Mouse (Mus musculus) heart, embryonic 15.5 days (tissue): ENCODE measurements around the gene Olfr1423. TPM values are rescaled to one million over a fixed set of nuclear protein-coding genes. Genes with fewer than 3 reads are reported as not detected.

Source experiments
- ATAC-seq: fragments of 200-750 bp; cut with Nextera tagmentation; replicated peaks from 2 replicates; pipeline ENCODE4 v1.8.0; 2017; ENCODE audit warnings: low read depth, moderate TSS enrichment; ENCODE audit not compliant: insufficient number of reproducible peaks, insufficient read depth, low FRiP score
- H3K27ac ChIP-seq: fragments of 300-500 bp; sonication (generic); 2 replicates; pipeline ENCODE4 v1.5.1; 2015; ENCODE audit warnings: mild to moderate bottlenecking, inconsistent platforms
- H3K27me3 ChIP-seq: fragments of 300-500 bp; sonication (generic); 2 replicates; pipeline ENCODE4 v1.6.1; 2015; ENCODE audit warnings: inconsistent platforms
- H3K36me3 ChIP-seq: fragments of 300-500 bp; sonication (generic); 2 replicates; pipeline ENCODE4 v1.6.1; 2015; ENCODE audit warnings: mild to moderate bottlenecking, inconsistent platforms
- H3K4me1 ChIP-seq: fragments of 300-500 bp; sonication (generic); replicated peaks from 2 replicates; pipeline ENCODE4 v1.6.1; 2015; ENCODE audit warnings: inconsistent platforms
- H3K4me2 ChIP-seq: fragments of 300-500 bp; sonication (generic); 2 replicates; pipeline ENCODE4 v1.6.1; 2015; ENCODE audit warnings: inconsistent platforms, mild to moderate bottlenecking, moderate library complexity
- H3K4me3 ChIP-seq: fragments of 300-500 bp; sonication (generic); 2 replicates; pipeline ENCODE4 v1.5.1; 2015; ENCODE audit warnings: mild to moderate bottlenecking, inconsistent platforms
- H3K9ac ChIP-seq: fragments of 300-500 bp; sonication (generic); 2 replicates; pipeline ENCODE4 v1.6.1; 2015; ENCODE audit warnings: mild to moderate bottlenecking, inconsistent platforms
- H3K9me3 ChIP-seq: fragments of 300-500 bp; sonication (generic); replicated peaks from 2 replicates; pipeline ENCODE4 v1.6.1; 2016; ENCODE audit warnings: inconsistent platforms
- WGBS: fragments of 180-500 bp; shearing (Covaris S2); methylation state at CpG from one replicate; pipeline ENCODE4 v1.1.7; 2015; ENCODE audit warnings: mixed read lengths; 5-methylcytosine and 5-hydroxymethylcytosine counted together
- polyA plus RNA-seq: library from polyadenylated mRNA; unstranded; fragments of >200 nt; fragmentation: Nextera tagmentation; extraction: Ambion mirVana; gene quantifications from 2 replicates; pipeline ENCODE4 v1.2.1, GENCODE M21; 2015

Olfr1423 gene
- polyA plus RNA-seq, 1 experiment from 2014 or later = not detected

DNA sequence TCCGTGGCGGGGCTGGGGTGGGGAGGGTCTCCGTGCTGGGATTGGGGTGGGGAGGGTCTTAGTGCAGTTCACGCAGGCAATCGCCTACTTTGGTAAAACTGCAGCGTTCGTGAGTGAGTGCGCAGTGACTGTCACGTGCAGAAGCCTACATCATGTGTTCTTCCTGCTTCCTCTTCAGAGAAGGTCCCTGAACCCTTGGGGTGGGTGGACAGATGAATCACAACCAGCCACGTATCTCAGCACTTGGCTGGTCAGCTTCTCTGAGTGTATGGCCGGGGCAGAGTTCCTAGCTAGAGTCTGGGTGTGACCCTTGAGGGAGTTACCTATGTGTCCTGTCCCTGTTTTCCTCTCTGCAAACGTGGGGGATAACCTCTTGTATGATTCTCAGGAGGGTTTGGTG, 27.9 kb downstream of the Olfr1423 start:
- peak overlapping the region; percentile 67 for H3K4me3 ChIP-seq
- H3K36me3 ChIP-seq = no peaks in the 10 kb centered on the region
- H3K9me3 ChIP-seq = no peaks in the 10 kb centered on the region
- H3K27me3 ChIP-seq = no peaks in the 10 kb centered on the region
- ATAC-seq = no peak
- H3K4me2 ChIP-seq = peak overlapping the region; percentile 79
- H3K9ac ChIP-seq = peak overlapping the region; percentile 47
- 0 out of 2 replicates have a peak, but pooled peaks cover 10% of the 10 kb centered on the region for H3K4me1 ChIP-seq
- peak overlapping the region; percentile 51 for H3K27ac ChIP-seq
- 2% methylated on average over 12 of the region's 12 CpGs for WGBS

DNA sequence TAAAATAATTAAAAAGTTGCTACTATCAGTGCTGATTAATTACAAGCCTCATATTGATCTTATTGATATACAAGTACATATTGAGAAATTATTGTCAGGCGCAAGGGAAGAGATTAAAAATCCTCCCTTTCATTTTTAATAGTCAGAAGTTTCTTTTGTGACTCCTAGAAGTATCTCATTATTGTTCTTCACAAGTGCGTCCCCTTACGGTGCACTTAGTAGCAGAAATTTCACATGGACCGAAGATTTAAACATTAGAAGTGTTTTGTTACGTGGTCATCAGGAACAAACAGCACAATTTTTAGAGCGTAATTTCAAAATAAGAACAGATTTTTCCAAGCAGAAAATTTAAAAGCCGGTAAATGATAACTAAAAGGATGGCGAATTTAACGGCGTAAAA, 28.5 kb downstream of the Olfr1423 start:
- H3K9me3 ChIP-seq = no peaks in the 10 kb centered on the region
- no peaks in the 10 kb centered on the region for H3K36me3 ChIP-seq
- WGBS = 2% methylated on average over 10 of the region's 10 CpGs
- H3K4me3 ChIP-seq = peak overlapping the region; percentile 67
- no peak for ATAC-seq
- H3K27ac ChIP-seq = peak overlapping the region; percentile 87
- H3K4me2 ChIP-seq = peak overlapping the region; percentile 79
- H3K9ac ChIP-seq = peak overlapping the region; percentile 47; the same call in 1 of the 2 replicates
- no peaks in the 10 kb centered on the region for H3K27me3 ChIP-seq
- peaks cover 10% of the 10 kb centered on the region; the same call in 1 of the 2 replicates for H3K4me1 ChIP-seq

DNA sequence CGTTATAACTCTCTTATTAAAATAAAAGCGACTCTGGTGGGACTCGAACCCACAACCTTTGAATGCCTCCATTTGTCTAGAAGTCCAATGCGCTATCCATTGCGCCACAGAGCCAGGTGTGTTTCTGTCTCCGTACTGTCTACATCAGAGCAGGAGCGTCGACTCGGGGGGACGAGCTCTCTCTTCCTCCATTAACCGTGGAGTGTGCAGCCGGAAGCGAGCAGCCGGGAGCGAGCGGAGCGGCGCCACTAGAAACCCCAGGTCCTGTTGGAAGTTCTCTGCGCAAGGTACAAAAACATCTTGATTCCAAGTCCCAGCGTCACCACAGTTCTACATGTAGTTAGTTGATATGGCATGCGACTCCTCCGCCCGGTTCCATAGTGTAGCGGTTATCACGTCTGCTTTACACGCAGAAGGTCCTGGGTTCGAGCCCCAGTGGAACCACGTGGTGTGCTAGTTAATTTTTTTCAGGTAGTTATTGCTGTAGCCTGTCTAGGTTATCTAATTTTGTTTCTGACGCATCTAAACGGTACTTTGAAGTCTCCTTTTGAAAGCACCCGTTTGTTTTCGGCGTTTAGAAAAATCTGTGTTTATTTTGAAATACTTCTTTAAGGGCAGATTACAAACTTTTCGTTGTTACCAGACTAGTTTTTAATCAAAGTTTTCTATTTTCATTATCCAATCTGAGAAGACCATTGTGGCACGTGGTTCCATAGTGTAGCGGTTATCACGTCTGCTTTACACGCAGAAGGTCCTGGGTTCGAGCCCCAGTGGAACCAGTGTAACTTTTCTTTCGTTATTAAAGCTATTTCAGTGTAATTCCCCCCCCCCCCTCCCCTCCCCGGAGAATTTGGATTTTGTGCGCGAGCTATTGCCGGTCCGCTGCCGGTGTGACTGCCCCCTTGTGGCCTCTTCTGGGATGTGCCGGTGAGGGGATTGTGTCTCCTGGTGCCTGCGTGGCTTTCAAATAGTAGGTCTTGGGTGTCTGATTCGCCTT, 29.3 kb downstream of the Olfr1423 start:
- peak; percentile 80 for ATAC-seq
- WGBS = under 1% methylated on average over 49 of the region's 49 CpGs

DNA sequence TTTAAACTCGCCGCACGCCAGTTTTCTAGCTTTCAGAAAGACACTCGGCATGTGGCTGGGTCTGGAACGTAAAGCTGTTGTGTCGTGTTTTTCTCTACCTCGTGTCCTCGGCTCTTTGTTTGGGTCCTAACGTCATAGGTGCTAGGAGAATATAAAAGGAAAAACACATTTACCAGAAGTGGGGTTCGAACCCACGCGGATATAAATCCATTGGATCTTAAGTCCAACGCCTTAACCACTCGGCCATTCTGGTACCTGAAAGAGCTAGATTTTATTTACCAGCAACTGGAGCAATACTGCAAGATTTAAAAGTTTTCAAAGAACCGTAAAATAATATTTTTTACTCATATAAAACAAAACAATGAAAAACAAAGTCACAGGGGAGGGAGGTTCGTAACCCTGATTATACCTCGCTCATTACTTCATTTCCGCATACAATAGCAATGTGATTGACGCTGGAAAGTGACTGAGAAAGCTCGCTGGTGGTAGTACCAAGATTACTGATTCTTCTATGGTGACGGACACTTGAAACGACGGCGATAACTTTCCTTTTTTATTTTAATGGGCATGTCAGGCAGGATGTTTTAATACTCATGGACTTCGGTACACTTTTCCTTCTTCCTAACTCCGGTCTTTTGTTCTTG, 30.1 kb downstream of the Olfr1423 start:
- Histone ChIP-seq H3K4me2 (peak overlapping the region; percentile 79), H3K9me3 (no peaks in the 10 kb centered on the region), H3K4me3 (peak overlapping the region; percentile 67), H3K9ac (peak overlapping the region; percentile 63), H3K36me3 (no peaks in the 10 kb centered on the region), H3K4me1 (peaks cover 23% of the 10 kb centered on the region), H3K27ac (peak overlapping the region; percentile 87), H3K27me3 (no peaks in the 10 kb centered on the region)
- WGBS = under 1% methylated on average over 26 of the region's 26 CpGs
- 0 out of 2 replicates have a peak, but pooled peaks have one; percentile 23 for ATAC-seq

More for the DNA sequence above, 29.3 kb downstream of the Olfr1423 start:
- H3K27ac ChIP-seq = peak overlapping the region; percentile 87
- no peaks in the 10 kb centered on the region for H3K27me3 ChIP-seq
- H3K9me3 ChIP-seq = no peaks in the 10 kb centered on the region
- H3K36me3 ChIP-seq = no peaks in the 10 kb centered on the region
- H3K4me3 ChIP-seq = peak overlapping the region; percentile 67
- H3K9ac ChIP-seq = peak overlapping the region; percentile 47
- peaks cover 17% of the 10 kb centered on the region for H3K4me1 ChIP-seq
- peak overlapping the region; percentile 79 for H3K4me2 ChIP-seq

DNA sequence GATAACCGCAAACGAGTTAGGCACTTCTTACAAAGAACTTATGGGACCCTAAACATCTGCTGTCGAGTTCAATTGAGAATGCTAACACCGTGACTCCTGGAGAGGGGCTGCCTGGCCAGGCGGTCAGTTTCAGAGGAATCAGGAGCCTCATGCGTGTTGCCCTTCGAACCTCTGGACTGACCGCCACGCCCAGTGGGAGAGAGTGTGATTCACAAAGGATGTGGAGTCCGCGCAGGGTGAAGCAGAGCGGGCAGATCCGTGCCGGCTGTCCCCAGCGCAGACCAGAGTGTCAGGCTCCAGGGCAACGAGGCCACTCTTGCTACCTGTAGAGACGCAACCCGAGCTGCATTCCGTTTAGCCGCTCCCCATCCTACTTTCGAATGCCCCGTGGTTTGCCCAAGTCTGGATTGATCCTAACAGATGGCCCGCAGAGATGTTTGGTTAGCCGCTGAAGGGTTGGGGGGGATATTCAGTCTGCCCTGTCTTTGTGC, 30.8 kb downstream of the Olfr1423 start:
- Histone ChIP-seq H3K4me2 (peak overlapping the region; percentile 79), H3K27me3 (no peaks in the 10 kb centered on the region), H3K9me3 (no peaks in the 10 kb centered on the region), H3K36me3 (no peaks in the 10 kb centered on the region), H3K27ac (peak overlapping the region; percentile 87), H3K4me3 (peak overlapping the region; percentile 67), H3K4me1 (peaks cover 23% of the 10 kb centered on the region), H3K9ac (peak overlapping the region; percentile 63)
- ATAC-seq = peak; percentile 21; the same call in 1 of the 2 replicates
- under 1% methylated on average over 24 of the region's 24 CpGs for WGBS

DNA sequence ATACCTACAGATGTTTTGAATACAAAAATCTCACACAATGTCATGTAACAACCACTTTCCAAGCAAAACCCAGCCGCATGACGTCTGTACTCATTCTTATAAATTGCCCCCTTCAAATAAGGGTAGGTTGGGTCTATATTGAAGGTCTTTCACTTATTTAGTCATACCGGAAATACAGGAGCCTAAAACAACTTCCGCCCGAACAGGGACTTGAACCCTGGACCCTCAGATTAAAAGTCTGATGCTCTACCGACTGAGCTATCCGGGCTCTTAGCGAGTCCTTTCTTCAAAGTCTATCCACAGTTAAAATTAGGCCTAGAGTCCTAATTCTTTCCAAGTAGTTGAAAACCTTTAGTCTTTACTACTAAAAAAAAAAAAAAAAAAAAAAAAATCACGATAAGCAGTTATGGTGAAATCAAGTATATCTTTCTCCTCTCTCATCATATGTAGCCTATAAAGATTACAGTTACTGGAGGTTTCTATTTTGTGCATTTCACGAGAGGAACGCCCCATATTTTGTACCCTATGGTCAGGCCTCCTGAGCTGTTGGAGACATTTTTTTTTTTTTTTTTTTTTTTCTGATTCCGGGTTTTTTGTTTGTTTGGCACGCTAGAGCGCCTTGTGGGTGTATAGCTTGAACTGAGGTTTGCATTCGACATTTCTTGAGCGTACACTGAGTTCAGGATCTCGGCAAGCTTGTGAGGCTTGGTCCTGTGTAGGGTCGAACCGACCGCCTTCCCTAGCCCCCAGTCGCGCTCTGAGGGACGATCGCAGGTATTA, 31.4 kb downstream of the Olfr1423 start:
- peak overlapping the region; percentile 87 for H3K27ac ChIP-seq
- H3K27me3 ChIP-seq = no peaks in the 10 kb centered on the region
- peak overlapping the region; percentile 63 for H3K9ac ChIP-seq
- H3K36me3 ChIP-seq = no peaks in the 10 kb centered on the region
- H3K4me3 ChIP-seq = peak overlapping the region; percentile 67
- peaks cover 24% of the 10 kb centered on the region for H3K4me1 ChIP-seq
- peak overlapping the region; percentile 79 for H3K4me2 ChIP-seq
- H3K9me3 ChIP-seq = no peaks in the 10 kb centered on the region
- 1% methylated on average over 24 of the region's 24 CpGs for WGBS
- no peak for ATAC-seq

DNA sequence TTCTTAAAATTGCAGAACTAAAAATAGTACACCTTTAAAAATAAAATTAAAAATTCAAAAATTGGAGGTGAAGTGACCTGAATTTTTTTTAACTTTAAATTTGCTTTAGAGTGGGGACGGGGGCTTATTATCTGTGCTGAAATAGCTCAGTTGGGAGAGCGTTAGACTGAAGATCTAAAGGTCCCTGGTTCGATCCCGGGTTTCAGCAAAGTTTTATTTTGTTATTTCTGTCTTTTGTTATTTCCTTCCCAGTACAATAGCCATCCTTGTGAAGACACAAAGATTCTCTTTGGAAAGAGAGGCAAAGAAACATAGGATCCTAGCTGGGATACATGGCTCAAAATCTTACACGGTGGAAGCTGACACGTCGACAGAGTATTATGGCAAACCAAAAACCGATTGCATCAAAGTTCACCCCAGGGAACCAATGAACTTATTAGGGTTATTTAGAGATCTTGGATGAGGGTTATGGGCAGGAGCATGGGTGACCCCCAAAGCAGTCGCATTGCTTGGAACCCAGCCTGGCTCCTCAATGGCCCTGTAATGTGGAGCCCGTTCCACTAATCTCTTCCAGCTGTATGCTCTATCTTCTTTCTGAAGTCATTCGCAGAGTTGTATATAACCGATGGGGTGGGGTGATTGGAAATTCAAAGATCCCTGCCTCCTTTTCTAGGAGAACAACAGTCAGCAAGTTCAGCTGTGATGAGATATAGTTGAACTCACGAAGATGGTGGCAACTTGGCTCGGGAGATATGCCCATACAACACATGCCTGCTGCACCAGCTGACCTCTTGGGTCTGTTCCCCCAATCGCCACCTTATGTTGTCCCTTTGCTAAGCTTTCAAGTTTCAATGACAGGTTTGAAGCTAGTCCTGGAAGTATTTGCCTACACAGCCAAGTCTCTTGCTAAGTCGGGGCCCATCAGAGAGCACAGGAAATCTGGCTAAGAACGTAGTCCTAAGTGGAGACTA, 32.4 kb downstream of the Olfr1423 start:
- Histone ChIP-seq H3K4me3 (peak overlapping the region; percentile 9; the same call in 1 of the 2 replicates), H3K9ac (no peak overlapping the region), H3K36me3 (no peaks in the 10 kb centered on the region), H3K4me2 (peak overlapping the region; percentile 27), H3K27ac (peak overlapping the region; percentile 59), H3K4me1 (peaks cover 31% of the 10 kb centered on the region), H3K27me3 (no peaks in the 10 kb centered on the region), H3K9me3 (no peaks in the 10 kb centered on the region)
- ATAC-seq = no peak
- WGBS = 24% methylated on average over 17 of the region's 17 CpGs

DNA sequence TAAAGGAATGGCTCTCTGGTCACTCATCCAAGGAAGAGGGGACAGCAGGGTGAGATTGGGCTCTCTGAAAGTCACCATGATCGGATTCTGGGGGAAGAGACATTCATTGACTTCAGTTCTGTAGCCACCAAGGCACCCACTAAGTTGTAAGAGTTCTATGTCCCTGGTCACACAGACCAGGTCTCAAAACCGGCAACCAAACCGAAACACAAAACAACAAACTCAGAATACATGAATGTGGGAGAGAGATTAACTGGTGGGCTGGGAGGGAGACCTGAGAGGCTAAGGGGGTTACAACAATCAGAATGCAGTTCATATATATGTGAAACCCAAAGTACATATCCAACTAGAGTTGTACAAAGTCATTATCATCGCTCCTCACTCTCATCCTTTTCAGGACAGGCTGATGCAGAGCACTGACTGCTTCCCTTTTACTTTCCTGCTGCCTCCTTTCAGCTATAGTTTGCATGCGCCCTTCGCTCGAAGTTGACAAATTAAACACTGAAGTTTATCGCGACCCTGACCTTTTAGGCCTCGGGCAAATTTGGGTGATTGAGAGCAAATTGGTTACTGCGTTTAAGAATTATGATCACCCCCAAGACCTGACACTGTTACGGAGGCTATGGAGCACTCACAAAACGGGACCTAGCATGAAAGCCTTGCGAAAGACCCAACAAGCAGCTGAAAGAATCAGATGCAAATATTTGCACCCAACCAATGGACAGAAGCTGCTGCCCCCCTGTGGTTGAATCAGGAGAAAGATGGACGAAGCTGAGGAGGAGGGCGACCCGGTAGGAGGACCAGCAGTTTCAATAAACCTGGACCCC, 33.8 kb downstream of the Olfr1423 start:
- no peaks in the 10 kb centered on the region for H3K9me3 ChIP-seq
- peak overlapping the region; percentile 59 for H3K4me3 ChIP-seq
- no peak overlapping the region for H3K27ac ChIP-seq
- H3K4me1 ChIP-seq = peaks cover 31% of the 10 kb centered on the region
- H3K27me3 ChIP-seq = no peaks in the 10 kb centered on the region
- no peak overlapping the region for H3K9ac ChIP-seq
- no peaks in the 10 kb centered on the region for H3K36me3 ChIP-seq
- ATAC-seq = no peak
- H3K4me2 ChIP-seq = peak overlapping the region; percentile 78
- WGBS = 10% methylated on average over 17 of the region's 17 CpGs

DNA sequence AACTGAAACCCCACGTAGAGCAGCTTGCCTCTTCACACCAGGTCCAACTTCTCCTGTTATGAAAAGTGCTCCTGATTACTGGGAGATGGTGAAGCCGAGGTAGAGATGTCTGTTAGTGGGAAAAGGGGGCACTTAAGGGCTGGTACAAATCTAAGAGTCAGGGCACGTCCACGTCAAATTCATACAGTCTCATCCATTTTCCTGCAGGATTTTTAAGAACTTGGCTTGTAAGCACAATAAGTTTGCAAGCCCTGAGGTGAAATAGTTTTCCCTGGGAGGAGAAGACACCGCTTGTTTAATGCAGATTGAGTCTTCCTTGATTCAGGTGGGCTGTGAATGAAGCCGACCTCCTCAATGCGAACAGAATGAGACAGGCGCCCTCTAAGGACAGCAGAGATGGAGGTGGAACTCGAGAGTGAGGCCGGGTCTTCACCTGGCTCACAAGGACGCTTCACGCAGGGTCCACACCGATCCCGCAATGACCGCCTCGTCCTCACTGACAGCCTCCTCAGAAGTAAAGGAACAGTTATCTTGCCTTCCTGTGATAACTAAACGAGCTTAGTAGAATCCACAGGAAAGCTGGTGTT, 34.7 kb downstream of the Olfr1423 start:
- H3K27ac ChIP-seq = peak overlapping the region; percentile 80

More for the DNA sequence above, 34.7 kb downstream of the Olfr1423 start:
- no peak for ATAC-seq
- H3K4me3 ChIP-seq = peak overlapping the region; percentile 59
- H3K4me2 ChIP-seq = peak overlapping the region; percentile 78
- peak overlapping the region; percentile 64 for H3K9ac ChIP-seq
- WGBS = 3% methylated on average over 17 of the region's 17 CpGs
- no peaks in the 10 kb centered on the region for H3K9me3 ChIP-seq
- H3K36me3 ChIP-seq = no peaks in the 10 kb centered on the region
- peaks cover 31% of the 10 kb centered on the region for H3K4me1 ChIP-seq
- H3K27me3 ChIP-seq = no peaks in the 10 kb centered on the region
